Mouse (Mus musculus) limb, embryonic 15.5 days (tissue): Measurements from ENCODE around the gene Mgat4b. TPM values are rescaled to one million over a fixed set of nuclear protein-coding genes. Genes with fewer than 3 reads are reported as not detected.

Experiments
- ATAC-seq: fragments of 200-750 bp; cut with Nextera tagmentation; 2 replicates; pipeline ENCODE4 v1.8.0; 2017; ENCODE audit warnings: low read depth, moderate TSS enrichment; ENCODE audit not compliant: insufficient number of reproducible peaks, low FRiP score, low TSS enrichment
- H3K27ac ChIP-seq: fragments of 300-500 bp; sonication (generic); 2 replicates; pipeline ENCODE4 v1.5.1; 2015; ENCODE audit warnings: moderate library complexity, mild to moderate bottlenecking, inconsistent platforms
- H3K27me3 ChIP-seq: fragments of 300-500 bp; sonication (generic); 2 replicates; pipeline ENCODE4 v1.6.1; 2015; ENCODE audit warnings: inconsistent platforms
- H3K36me3 ChIP-seq: fragments of 300-500 bp; sonication (generic); 2 replicates; pipeline ENCODE4 v1.6.1; 2015; ENCODE audit warnings: inconsistent platforms
- H3K4me1 ChIP-seq: fragments of 300-500 bp; sonication (generic); 2 replicates; pipeline ENCODE4 v1.6.1; 2015; ENCODE audit warnings: inconsistent platforms
- H3K4me2 ChIP-seq: fragments of 300-500 bp; sonication (generic); 2 replicates; pipeline ENCODE4 v1.6.1; 2015; ENCODE audit warnings: mild to moderate bottlenecking, inconsistent platforms
- H3K4me3 ChIP-seq: fragments of 300-500 bp; sonication (generic); 2 replicates; pipeline ENCODE4 v1.5.1; 2015; ENCODE audit warnings: mild to moderate bottlenecking, inconsistent platforms
- H3K9ac ChIP-seq: fragments of 300-500 bp; sonication (generic); 2 replicates; pipeline ENCODE4 v1.6.1; 2015; ENCODE audit warnings: inconsistent platforms
- H3K9me3 ChIP-seq: fragments of 300-500 bp; sonication (generic); 2 replicates; pipeline ENCODE4 v1.6.1; 2016; ENCODE audit warnings: inconsistent platforms
- WGBS: fragments of 180-500 bp; shearing (Covaris S2); methylation state at CpG from one replicate; pipeline ENCODE4 v1.1.7; 2015; 5-methylcytosine and 5-hydroxymethylcytosine counted together
- polyA plus RNA-seq: library from polyadenylated mRNA; unstranded; fragments of >200 nt; fragmentation: Nextera tagmentation; extraction: Ambion mirVana; gene quantifications from 2 replicates; pipeline ENCODE4 v1.2.1, GENCODE M21; 2015

The Mgat4b gene
- polyA plus RNA-seq, 1 experiment from 2014 or later: 16.0 TPM

- H3K36me3 ChIP-seq: no peaks in the 10 kb centered on the region
Observed at GRCm38 (mm10) chr11:50240235-50240911, 29.7 kb downstream of the Mgat4b start.

DNA sequence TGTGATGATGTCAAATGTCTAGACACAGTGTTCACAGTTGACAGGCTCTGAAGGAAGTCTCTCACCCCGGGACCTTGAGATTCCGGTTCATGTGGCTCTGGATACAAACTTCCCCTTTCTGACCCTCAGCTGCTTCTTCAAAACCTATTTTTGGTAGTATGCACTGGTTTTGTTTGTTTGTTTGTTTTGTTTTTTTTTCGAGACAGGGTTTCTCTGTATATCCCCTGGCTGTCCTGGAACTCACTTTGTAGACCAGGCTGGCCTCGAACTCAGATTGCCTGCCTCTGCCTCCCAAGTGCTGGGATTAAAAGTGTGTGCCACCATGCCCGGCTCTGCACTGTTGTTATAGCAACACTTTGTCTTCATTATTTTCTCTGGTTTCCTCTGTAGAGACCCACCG, 33.2 kb downstream of the Mgat4b start:
- no peak for ATAC-seq
- Histone ChIP-seq H3K4me2 (no peak overlapping the region), H3K27me3 (peaks cover 5% of the 10 kb centered on the region), H3K9me3 (no peaks in the 10 kb centered on the region), H3K4me3 (no peak overlapping the region), H3K36me3 (no peaks in the 10 kb centered on the region), H3K4me1 (no peaks in the 10 kb centered on the region), H3K9ac (no peak overlapping the region), H3K27ac (no peak overlapping the region)
- WGBS: 77% methylated on average over 6 of the region's 6 CpGs

More at GRCm38 (mm10) chr11:50240235-50240911, 29.7 kb downstream of the Mgat4b start:
- H3K4me1 ChIP-seq: peaks cover 20% of the 10 kb centered on the region
- no peak overlapping the region for H3K27ac ChIP-seq
- no peak overlapping the region for H3K4me2 ChIP-seq
- ATAC-seq: no peak
- no peak overlapping the region for H3K4me3 ChIP-seq
- H3K27me3 ChIP-seq: peaks cover 28% of the 10 kb centered on the region
- 87% methylated on average over 7 of the region's 7 CpGs for WGBS
- no peaks in the 10 kb centered on the region for H3K9me3 ChIP-seq
- no peak overlapping the region for H3K9ac ChIP-seq

DNA sequence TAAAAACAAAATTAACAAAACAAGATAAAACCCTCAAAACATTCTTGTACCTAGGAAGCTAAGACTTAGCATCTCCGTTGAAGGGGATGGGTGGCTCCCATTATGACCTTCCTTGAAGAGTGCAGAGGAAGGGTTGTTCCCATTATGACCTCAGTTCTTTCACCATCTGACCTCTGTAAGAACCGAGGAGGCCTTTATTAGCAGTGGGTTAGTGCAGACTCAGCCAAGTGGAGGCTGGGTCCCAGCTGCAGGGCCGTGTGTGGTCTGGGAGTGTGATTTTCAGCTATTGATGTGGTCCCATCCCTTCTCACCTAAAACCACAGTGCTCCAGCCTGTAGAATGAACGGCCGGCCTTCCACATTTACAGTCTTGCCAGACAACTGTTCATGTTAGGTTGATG, 34.6 kb downstream of the Mgat4b start:
- H3K4me2 ChIP-seq: no peak overlapping the region
- H3K9me3 ChIP-seq: no peaks in the 10 kb centered on the region
- no peak for ATAC-seq
- no peak overlapping the region for H3K4me3 ChIP-seq
- H3K9ac ChIP-seq: no peak overlapping the region
- no peak overlapping the region for H3K27ac ChIP-seq
- H3K36me3 ChIP-seq: no peaks in the 10 kb centered on the region
- H3K4me1 ChIP-seq: no peaks in the 10 kb centered on the region
- 69% methylated on average over 5 of the region's 5 CpGs for WGBS
- no peaks in the 10 kb centered on the region for H3K27me3 ChIP-seq

DNA sequence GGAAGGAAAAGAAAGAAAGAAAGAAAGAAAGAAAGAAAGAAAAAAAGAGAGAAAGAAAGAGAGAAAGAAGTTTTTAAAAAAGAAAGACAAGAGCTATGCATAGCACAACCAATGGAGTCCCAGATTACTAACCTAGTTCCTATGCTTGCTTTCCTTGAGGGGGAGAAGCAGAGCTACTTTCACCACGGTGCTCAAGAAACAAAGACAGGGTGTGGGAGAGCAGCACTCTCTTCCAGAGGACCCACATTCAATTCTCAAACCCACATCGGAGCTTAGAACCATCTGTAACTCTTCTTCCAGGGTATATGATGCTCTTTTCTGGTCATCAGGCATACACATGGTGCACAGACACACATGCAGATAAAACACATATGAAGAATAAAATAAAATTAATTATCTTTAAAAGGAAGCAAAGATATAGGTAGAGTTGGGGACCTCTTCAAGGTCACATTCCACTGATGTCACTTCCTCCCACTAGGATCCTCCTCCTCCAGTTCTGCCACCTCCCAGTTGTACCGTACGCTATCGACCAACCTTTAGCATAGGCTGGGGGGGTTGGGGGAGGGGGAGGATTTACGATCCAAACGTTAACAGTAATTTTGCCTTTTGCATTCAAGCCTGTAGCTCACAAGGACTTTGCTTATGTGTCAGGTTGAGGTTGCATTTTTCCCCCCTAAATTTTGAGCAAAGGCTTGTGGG, 37.9 kb downstream of the Mgat4b start:
- H3K4me1 ChIP-seq: peaks cover 12% of the 10 kb centered on the region
- no peak overlapping the region for H3K27ac ChIP-seq
- H3K27me3 ChIP-seq: no peaks in the 10 kb centered on the region
- H3K9ac ChIP-seq: no peak overlapping the region
- no peaks in the 10 kb centered on the region for H3K36me3 ChIP-seq
- WGBS: 68% methylated on average over 7 of the region's 7 CpGs
- no peak overlapping the region for H3K4me2 ChIP-seq
- no peak overlapping the region for H3K4me3 ChIP-seq
- no peaks in the 10 kb centered on the region for H3K9me3 ChIP-seq
- ATAC-seq: no peak

DNA sequence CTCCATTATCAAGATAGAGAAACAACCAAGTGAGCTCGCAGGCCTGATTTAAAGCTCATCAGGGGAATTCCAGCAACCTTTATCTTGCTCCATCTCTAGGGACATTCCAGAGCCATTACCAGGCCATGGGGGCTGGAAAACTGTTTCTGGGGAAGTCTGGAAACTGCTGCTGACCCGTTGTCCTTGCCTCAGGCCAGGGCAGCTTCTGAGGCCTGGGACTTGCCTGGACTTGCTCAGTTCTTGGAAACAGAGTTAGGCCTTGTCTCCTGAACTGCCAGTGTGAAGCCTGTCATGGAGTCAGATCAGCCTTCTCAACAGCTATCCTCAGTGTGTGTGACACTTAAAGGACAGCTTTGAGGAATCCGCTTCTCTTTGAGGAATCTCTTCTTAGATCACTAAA, 41.5 kb downstream of the Mgat4b start:
- ATAC-seq: no peak
- 0 out of 2 replicates have a peak overlapping the region, but pooled peaks have one; percentile 50 for H3K27ac ChIP-seq

GRCm38 (mm10) chr11:50252684-50253265, 42.1 kb downstream of the Mgat4b start:
- Histone ChIP-seq H3K9ac (no peak overlapping the region), H3K4me1 (peaks cover 18% of the 10 kb centered on the region), H3K9me3 (no peaks in the 10 kb centered on the region), H3K4me3 (no peak overlapping the region), H3K27ac (peak overlapping the region; percentile 50), H3K36me3 (peaks cover 24% of the 10 kb centered on the region), H3K4me2 (no peak overlapping the region), H3K27me3 (no peaks in the 10 kb centered on the region)
- ATAC-seq: peak; percentile 58
- WGBS: 39% methylated on average over 11 of the region's 11 CpGs

More for the DNA sequence above, 41.5 kb downstream of the Mgat4b start:
- Histone ChIP-seq H3K9me3 (no peaks in the 10 kb centered on the region), H3K36me3 (peaks cover 18% of the 10 kb centered on the region), H3K27me3 (no peaks in the 10 kb centered on the region), H3K4me2 (no peak overlapping the region), H3K4me1 (peaks cover 18% of the 10 kb centered on the region), H3K4me3 (no peak overlapping the region), H3K9ac (0 out of 2 replicates have a peak overlapping the region, but pooled peaks have one; percentile 7)
- WGBS: 38% methylated on average over 3 of the region's 3 CpGs

- ATAC-seq: no peak
- Histone ChIP-seq H3K9me3 (no peaks in the 10 kb centered on the region), H3K27ac (peak overlapping the region; percentile 50; the same call in 1 of the 2 replicates), H3K27me3 (no peaks in the 10 kb centered on the region), H3K4me2 (no peak overlapping the region), H3K4me1 (peaks cover 18% of the 10 kb centered on the region), H3K4me3 (no peak overlapping the region), H3K36me3 (peaks cover 31% of the 10 kb centered on the region), H3K9ac (no peak overlapping the region)
- 40% methylated on average over 1 of the region's 1 CpGs for WGBS
Observed at GRCm38 (mm10) chr11:50253393-50253792, 42.7 kb downstream of the Mgat4b start.

- ATAC-seq: no peak
Observed at GRCm38 (mm10) chr11:50254010-50254580, 43.4 kb downstream of the Mgat4b start.

DNA sequence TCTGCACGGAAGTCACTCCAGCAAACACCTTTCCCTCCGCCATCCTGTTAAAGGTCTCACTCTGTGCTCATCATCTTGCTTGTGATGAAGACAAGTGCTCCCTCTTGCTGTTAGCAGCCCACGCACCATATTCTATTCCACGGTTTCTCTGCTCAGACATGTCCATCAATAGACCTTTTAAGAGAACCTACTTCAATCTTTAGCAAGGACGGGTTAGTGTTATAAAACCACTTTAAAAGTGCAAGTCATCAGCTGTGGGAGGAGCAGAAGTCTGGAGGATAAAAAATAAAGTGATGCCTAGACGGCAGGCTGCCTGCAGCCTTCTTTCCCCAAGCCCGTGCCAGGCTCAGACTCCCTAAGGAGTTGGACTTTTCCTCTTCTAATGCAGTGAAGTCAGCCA, 45.9 kb downstream of the Mgat4b start:
- Histone ChIP-seq H3K9ac (no peak overlapping the region), H3K4me2 (no peak overlapping the region), H3K36me3 (peaks cover 61% of the 10 kb centered on the region), H3K4me3 (no peak overlapping the region), H3K4me1 (peaks cover 18% of the 10 kb centered on the region), H3K9me3 (no peaks in the 10 kb centered on the region), H3K27me3 (no peaks in the 10 kb centered on the region), H3K27ac (no peak overlapping the region)
- ATAC-seq: no peak
- 75% methylated on average over 7 of the region's 7 CpGs for WGBS

More at GRCm38 (mm10) chr11:50254010-50254580, 43.4 kb downstream of the Mgat4b start:
- H3K27me3 ChIP-seq: no peaks in the 10 kb centered on the region
- H3K9me3 ChIP-seq: no peaks in the 10 kb centered on the region
- no peak overlapping the region for H3K27ac ChIP-seq
- no peak overlapping the region for H3K9ac ChIP-seq
- H3K36me3 ChIP-seq: peaks cover 38% of the 10 kb centered on the region
- H3K4me1 ChIP-seq: peaks cover 18% of the 10 kb centered on the region
- H3K4me3 ChIP-seq: no peak overlapping the region
- 74% methylated on average over 12 of the region's 12 CpGs for WGBS
- no peak overlapping the region for H3K4me2 ChIP-seq

GRCm38 (mm10) chr11:50258310-50258709, 47.6 kb downstream of the Mgat4b start:
- WGBS: 69% methylated on average over 7 of the region's 7 CpGs

DNA sequence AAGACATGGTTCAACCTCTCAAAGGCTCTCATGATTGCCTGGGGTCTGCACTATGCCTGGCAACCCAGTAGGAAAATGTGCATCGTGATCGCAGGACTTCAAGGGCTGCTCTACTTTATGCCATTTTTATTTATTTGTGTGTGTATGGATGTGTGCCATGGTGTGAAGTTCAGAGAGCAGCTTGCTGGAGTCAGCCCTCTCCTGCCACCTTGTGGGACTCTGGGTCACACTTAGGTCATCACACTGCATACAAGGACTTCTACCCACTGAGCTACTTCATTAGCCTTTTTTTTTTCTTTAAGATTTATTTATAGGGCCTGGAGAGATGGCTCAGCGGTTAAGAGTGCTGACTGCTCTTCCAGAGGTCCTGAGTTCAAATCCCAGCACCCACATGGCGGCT, 51.3 kb downstream of the Mgat4b start:
- WGBS: 95% methylated on average over 4 of the region's 4 CpGs
- H3K4me2 ChIP-seq: no peak overlapping the region
- no peak for ATAC-seq
- no peak overlapping the region for H3K27ac ChIP-seq
- H3K9ac ChIP-seq: no peak overlapping the region
- H3K27me3 ChIP-seq: no peaks in the 10 kb centered on the region
- H3K4me1 ChIP-seq: no peaks in the 10 kb centered on the region
- no peaks in the 10 kb centered on the region for H3K9me3 ChIP-seq
- H3K36me3 ChIP-seq: peaks cover 92% of the 10 kb centered on the region
- no peak overlapping the region for H3K4me3 ChIP-seq

More at GRCm38 (mm10) chr11:50258310-50258709, 47.6 kb downstream of the Mgat4b start:
- Histone ChIP-seq H3K27me3 (no peaks in the 10 kb centered on the region), H3K9ac (no peak overlapping the region), H3K4me2 (no peak overlapping the region), H3K4me1 (peaks cover 9% of the 10 kb centered on the region), H3K9me3 (no peaks in the 10 kb centered on the region), H3K27ac (no peak overlapping the region), H3K4me3 (no peak overlapping the region), H3K36me3 (peaks cover 76% of the 10 kb centered on the region)
- ATAC-seq: no peak

DNA sequence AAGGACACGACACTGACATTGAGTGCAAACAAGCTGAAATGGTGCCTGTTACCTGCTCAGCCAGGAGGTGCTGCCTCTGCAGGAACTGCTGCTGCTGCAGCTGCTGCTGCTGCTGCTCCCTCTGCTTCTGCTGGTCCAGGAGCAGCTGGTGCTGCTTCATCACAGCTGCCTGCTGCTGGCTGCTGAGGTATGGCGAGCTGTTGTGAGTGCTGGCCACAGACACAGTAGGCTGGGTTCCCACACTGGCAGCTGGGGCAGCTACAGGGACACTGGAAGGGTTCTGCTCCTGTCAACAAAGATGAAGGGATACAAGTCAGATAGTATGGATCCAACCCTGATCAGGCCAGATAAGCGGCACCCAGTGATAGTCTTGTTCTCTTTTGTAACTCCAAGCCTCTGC, 52.5 kb downstream of the Mgat4b start:
- Histone ChIP-seq H3K27me3 (no peaks in the 10 kb centered on the region), H3K27ac (no peak overlapping the region), H3K9ac (no peak overlapping the region), H3K4me2 (no peak overlapping the region), H3K36me3 (peaks cover 81% of the 10 kb centered on the region), H3K4me1 (no peaks in the 10 kb centered on the region), H3K9me3 (no peaks in the 10 kb centered on the region), H3K4me3 (no peak overlapping the region)
- no peak for ATAC-seq
- 91% methylated on average over 3 of the region's 3 CpGs for WGBS
